ENCODE assay signal across 23 mouse cellular contexts in genomic region chr9:76532403-76532802, GRCm38 (mm10). TPM values are rescaled to one million over a fixed set of nuclear protein-coding genes. Genes with fewer than 3 reads are reported as not detected.
DNase-seq lines count a peak whose midpoint lies in the region; ATAC-seq lines count a peak whose summit lies in the region.
"Had no signal": no experiment of that assay in that cellular context is flagged by ENCODE, and none has a peak within 500 bp of the region (broad histone marks: within the 10 kb centered on the region; RNA-seq: fewer than 3 reads in every experiment).

No protein-coding gene starts in this region.

- DNase-seq in frontal cortex, adult 2 months (ENCODE audit: extremely low spot score in 1 of 2, low spot score in 1 of 2), result no peak
- peak; percentile 6 for DNase-seq in layer of hippocampus, adult 9-11 months
- no peak for DNase-seq in layer of hippocampus, postnatal 36 days
- peak; percentile 54 for DNase-seq in brain, adult 2 months (ENCODE audit: low read depth, low spot score)
- no peak for DNase-seq in urinary bladder, postnatal 36 days (ENCODE audit: low spot score in 2 of 2)
- DNase-seq: adrenal gland, adult 2 months; adrenal gland, adult 8-10 months; adrenal gland, postnatal 10 days; adrenal gland, postnatal 14 days; adrenal gland, postnatal 25 days; adrenal gland, postnatal 36 days; B cell, adult 2 months; cerebellum, adult 11 months; cerebellum, adult 11-12 months; cerebellum, adult 18-20 months; cerebellum, adult 2 months had no signal

- peak; percentile 84 for ATAC-seq in frontal cortex, adult (ENCODE audit: low TSS enrichment)
- ATAC-seq: activated CD4-positive, CD25-positive, alpha-beta regulatory T cell, adult 4 months; CD4-positive, CD25-positive, alpha-beta regulatory T cell, adult 4 months; Patski had no signal

RNA-seq across cellular contexts. Expression of gene Fam83b, which starts 34.5 kb away (rescaled TPM):
- 0.04 and 0.06 TPM in 2 replicates for polyA plus RNA-seq in frontal cortex, adult 2 months (2012; rRNA removed)
- total RNA-seq in layer of hippocampus, postnatal 36 days (2021), result under 1 TPM; 0.13 to 0.15 TPM
- total RNA-seq: MEL had no signal
- polyA plus RNA-seq: activated CD4-positive, CD25-positive, alpha-beta regulatory T cell, adult 4 months; adrenal gland, adult 2 months; C2C12; CD4-positive, CD25-positive, alpha-beta regulatory T cell, adult 4 months; G1E; Patski had no signal

Comparison
In these comparisons a context has a peak if more than half of its experiments do, and no peak if none do; other contexts are left out.
1. DNase-seq: peak in layer of hippocampus, adult 9-11 months (single experiment) and brain, adult 2 months (single experiment); none in frontal cortex, adult 2 months (0 of 2), layer of hippocampus, postnatal 36 days (0 of 2) and urinary bladder, postnatal 36 days (0 of 2).